Mouse (Mus musculus) cerebellum, adult 18-20 months (tissue): ENCODE data around the gene Fndc4.

Source experiments
- DNase-seq, 2 experiments: peaks; one replicate each; pipeline ENCODE4 v3.0.0; 2021

The Fndc4 gene

DNA sequence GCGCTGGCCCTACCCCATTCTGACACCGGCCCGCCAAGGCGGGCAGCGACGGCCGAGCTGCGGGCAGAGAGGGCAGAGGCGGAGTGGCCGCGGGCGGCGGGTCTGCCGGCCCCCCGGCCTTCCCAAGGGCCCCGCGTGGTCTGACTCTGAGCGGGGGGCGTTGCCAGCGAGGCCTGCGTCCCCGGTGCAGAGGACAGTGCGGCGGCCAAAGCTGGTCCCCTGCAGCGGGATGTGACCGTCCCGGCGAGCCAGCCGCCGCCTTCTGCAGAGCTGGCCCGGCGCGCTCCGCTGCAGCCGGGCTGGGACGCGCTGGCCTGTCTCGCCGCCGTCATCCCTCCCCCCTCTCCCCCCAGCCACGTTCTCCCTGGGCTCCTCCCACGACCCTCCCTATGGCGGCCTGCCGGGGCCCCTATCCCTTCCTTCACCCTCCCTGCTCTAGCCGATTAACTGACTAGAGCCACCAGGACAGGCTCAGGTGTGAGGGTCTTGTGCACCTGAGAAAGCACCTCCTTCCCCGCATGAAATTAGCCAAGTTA, at the start of gene Fndc4:
Gene Fndc4 (minus strand): TSS at position 475 of the 536 bp plus-strand sequence.
- peak; percentile 76 for DNase-seq

DNA sequence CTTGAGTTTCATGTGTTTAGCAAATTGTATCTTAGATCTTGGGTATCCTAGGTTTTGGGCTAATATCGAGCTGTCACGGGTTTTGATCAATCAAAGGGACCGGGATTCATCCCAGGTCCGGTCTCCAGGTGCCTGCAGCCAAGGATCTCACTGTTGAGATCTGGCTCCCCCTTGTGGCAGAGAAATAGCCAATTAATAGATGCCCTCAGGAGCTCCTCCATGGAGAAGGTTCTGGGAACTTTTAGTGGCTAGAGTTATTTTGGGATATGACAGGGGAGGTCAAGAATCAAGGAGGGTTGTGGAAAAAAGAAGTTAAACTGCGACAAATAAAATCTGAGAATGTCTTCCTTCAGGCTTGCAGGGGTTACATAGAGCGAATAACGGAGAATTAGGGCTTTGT, 32.4 kb upstream of the Fndc4 start:
- DNase-seq: peak; percentile 73 to 76

DNA sequence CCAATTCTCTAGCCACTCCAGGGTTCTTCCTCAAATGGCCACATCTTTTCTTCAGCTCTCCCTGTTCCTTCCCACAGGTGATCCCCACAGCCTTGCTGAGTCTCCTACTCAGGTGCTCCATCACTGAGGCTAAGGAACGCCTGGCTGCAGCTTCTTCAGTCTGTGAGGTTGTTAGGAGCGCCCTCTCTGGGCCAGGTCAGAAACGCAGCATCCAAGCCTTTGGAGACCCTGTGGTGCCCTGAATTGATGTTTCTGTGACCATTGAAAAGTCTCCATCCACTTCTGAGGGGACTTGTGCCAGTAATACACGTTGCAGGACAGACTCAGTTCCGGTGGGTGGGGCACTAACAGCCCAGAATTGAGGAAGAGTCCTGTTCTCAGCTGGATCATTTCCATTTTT, 31.0 kb upstream of the Fndc4 start:
- peak; percentile 8 to 14 for DNase-seq

DNA sequence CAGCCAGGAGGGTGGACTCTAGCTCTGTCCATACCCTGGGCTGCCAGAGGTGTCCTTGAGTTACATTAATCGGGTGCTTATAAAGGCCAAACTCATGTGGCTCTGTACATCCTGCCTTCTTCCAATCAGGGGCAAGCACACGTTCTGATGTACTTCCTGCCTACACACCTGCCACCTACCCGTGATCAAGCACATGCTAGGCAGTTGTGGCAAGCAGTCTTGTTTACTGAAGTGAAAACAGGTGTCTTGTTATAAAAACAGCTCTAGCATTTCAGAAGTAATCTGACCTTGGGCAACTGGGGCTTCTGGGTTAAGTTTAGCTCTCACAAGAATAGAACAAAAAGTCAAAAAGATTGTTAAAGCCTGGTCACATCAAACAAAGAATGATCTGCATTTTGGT, 28.2 kb upstream of the Fndc4 start:
- DNase-seq: no peak

DNA sequence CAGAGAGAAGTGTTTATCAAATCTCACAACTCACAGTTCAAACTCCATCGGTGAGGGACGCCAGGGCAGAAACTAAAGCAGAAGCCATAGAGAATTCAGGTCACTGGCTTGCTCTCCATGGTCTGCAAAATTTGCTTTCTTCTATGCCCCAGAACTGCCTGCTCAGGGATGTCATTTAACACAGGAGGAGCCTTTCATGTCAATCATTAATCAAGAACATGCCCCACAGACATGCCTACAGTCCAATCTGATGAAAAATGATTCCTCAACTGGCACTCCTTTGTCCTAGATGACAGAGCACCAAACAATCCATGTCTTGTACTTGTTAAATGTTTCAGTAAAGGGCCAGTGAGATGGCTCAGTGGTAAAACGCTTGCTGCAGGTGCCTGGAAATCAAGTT, 26.9 kb upstream of the Fndc4 start:
- DNase-seq: no peak

DNA sequence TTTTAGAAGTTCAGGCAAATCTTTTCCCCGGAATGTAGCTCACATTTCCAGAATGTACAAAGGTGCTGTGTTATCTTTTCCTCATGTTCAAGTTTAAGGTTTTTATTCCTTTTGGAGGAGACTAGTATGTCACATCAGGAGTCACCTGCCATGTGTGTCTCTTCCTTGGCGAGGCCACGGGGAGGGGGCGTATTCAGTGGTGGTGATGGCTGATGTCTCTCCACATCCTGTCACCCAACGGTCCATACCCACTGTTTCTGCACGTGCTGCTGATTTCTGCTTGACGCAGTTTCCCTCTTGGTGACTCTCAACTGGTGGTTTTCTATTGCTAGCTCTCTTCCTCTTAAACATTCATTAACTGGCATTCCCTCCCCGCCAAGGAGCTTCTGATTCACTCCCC, 16.9 kb upstream of the Fndc4 start:
- no peak for DNase-seq

DNA sequence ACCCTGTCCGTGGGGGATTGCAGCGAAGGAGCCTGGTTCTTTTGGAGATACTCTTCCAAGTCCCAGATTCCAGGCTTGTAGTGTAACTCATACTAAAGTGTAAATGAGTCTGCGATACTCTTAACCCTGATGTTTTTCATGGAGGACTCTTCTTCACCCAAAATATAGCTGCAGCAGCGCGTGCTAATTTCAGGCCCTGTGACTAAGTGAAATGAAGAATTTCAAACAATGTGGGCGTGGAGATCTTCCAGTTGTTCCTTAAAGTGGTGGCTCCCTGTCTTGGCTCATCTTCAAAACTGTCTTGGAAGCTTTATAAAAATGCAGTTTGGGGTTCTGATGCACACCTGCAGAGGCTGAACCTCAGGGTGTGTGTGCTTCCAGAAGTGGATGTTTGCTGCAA, 7.2 kb upstream of the Fndc4 start:
- DNase-seq: no peak

DNA sequence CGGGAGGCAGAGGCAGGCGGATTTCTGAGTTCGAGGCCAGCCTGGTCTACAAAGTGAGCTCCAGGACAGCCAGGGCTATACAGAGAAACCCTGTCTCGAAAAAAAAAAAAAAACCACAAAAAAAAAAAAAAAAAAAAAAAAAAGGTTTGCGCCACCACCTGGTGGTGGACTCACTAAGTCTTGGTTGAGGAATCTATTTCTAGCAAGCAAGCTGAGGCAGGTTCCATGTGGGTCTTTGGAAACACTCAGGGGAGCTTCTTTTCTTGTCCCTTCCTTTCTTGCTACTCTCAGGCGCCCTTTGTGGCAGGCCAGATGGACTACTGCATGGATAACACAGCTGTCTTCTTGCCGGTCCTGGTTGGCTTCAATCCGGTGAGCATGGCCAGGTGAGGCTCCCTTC, 6.0 kb upstream of the Fndc4 start:
- no peak for DNase-seq

DNA sequence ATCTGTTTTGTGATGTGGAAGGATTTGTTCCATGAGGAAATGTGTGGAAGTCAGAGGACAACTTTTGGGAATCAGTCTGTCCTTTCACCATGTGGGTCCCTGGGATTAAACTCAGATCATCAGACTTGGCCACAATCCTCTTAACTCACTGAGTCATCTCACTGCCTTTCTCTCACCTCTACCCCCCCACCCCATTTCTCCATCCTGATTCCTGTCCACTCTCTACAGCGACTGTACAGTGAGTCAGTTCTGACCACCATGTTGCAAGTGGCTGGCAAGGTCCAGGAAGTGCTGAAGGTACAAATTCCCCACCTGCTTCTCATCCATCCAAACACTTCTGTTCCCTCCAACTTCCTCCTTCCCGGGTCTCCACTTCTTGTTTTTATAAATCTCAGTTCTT, 2.6 kb upstream of the Fndc4 start:
- DNase-seq: no peak

DNA sequence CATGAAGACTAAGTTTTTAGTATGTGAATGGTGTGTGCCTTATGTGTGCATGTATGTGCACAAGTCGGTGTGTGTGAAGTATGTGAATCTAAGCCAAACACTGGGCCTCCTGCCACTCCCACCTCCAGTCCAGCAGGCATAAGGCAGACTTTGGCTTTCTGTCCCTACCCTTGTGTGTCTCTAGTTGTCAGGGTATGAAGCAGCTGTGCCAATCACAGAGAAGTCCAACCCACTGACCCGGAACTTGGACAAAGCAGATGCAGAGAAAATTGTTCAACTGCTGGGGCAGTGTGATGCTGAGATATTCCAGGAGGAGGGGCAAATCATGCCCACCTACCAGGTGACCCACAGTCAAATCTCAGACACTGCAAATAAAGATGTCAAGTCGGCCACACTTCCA, 2.1 kb upstream of the Fndc4 start:
- DNase-seq: no peak

DNA sequence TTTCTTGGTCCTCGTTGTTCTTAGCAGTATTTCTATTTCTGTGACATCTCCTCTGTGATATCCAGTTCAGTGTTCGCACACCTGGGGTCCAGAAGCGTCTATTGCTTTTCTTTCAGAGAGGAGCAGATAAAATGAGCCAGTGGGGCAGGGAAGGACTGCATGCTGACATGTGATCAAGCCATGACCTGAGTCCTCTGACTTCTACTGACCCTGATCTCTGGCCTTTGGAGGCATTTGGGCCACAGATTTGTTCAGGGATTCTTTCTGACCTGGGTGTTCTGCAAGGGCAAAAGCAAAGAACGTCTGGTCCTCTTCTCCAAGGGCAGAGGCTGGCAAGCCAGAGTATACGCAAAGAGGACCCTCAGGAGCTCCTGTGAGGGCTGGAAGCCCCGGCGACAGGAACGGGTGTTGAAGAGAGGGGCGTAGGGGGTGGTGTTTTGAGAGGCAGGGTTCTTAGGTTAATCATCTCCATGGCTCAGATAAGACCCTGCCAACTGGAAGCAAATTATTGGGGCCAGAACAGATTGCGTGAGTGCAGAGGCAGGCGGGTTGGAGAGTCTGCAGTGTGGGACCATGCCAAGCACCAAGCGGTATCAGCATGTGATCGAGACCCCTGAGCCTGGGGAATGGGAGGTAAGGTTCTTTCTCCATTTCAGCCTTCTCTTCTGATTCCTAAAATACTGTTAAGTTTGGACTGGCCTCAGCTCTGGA, 1.3 kb upstream of the Fndc4 start, which contains the start of gene Gckr:
Gene Gckr (plus strand): TSS at position 397 of the 711 bp plus-strand sequence.
- no peak for DNase-seq

DNA sequence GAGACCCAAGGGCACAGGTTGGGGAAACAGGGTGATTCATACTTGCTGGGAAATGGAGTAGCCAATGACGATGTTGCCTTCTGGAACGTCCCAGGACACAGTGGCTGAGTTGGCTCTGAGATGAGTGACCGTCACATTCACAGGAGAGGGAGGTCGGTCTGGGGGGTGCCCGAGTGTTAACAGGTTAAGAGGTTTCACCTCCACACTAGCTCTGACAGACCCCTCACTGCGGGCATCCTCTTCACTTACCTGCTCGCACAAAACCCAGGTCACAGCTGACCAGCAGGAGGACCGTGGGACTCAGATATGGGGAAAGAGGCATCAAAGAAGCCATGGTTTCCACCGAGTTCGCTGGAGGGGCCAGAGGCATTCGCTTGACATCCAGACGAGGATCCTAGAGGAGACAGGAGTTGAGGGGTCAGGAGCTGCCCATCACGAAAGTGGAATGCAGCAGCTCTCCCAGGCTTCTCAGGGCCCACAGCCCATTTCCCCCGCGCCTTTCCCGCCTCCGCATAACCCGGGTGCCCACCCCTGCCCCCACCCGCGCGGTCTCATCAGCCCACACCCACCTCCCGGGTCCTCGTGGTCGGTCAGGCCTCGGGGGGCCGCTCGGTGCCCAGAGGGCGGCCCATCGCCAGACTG, 795 bp downstream of the Fndc4 start:
- DNase-seq: peak; percentile 25 to 43

DNA sequence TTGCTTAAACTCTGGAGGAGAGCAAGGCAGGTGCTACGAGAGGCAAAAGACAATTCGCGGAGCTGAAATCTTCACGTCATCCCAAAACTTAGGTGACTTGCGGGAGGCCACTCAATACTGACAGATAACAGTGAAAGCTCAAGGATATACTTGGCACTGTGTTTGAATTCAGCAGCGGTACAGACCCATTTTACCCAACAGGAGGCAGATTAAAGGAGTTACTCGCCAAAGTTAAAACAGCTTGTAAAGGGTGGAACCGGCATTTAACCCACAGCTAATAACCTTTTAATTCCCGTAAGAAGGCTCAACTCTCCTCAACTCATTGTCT, 4.6 kb downstream of the Fndc4 start:
- DNase-seq: no peak

DNA sequence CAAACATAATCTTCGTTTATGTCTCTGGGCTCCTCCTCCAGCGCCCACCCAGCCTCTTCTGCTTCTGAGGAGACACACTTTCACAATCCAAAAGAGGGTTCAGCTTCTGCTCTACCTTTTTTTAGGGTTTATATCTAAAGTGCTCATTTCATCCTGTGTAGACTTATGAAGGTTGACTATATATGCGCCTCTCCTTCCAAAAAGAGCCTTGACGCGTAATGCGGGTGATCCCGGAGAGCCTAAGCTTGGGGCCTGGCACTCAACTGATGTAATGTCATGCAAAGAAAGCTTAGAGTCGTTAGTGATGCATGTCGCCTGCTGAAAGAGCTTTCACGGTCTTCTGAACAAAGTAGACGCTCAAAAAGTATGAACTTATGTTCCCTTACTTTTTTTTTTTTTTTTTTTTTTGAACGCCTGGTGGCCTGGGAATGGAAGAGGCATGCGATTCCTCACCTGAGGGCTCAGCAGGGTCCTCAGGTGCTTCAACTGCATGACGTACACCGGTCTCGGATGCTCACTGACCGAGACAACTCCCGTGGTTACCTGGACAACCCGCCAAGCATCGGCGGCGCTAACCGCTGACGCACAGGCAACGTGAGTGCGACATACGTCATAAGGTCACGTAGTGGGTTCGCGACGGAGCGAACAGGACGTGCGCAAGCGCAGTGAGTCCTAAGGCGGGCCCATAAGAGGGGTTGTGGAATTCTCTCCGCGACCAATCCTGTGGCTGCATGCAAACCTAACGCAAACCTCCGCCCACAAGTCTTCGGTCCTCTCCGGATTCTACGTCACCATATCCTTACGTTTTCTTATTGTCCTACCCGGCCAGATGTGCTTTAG, 5.1 kb downstream of the Fndc4 start, which contains the start of gene Ift172:
Gene Ift172 (minus strand): TSS at position 596 of the 840 bp plus-strand sequence.
- DNase-seq: peak; percentile 96 to 98

DNA sequence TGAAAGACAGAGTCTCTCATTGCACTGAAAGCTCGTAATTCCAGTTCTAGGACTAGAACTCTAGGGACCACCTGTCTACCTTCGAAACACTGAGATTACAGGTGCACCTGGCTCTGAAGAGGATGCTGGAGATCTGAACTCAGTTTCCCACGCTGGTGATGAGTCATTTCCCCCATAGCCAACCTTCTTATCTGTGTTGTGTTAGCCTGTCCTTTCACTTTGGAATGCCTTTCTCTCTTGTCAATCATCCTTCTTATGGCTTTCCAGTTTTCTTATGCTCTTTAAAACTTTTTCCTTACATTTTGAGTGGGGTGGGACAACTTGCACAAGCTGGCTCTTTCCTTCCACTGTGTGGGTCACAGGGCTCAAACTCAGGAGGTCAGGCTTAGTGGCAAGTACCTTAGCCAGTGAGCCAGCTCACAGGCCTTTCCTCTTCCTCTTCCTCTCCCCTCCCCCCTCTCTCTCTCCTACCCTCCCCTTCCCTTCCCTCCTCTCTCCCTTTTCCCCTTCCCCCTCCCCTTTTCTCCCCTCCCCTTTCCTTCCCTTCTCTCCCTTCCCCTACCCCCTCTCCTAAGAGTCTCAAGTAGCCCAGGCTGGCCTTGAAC, 6.2 kb downstream of the Fndc4 start:
- DNase-seq: no peak

DNA sequence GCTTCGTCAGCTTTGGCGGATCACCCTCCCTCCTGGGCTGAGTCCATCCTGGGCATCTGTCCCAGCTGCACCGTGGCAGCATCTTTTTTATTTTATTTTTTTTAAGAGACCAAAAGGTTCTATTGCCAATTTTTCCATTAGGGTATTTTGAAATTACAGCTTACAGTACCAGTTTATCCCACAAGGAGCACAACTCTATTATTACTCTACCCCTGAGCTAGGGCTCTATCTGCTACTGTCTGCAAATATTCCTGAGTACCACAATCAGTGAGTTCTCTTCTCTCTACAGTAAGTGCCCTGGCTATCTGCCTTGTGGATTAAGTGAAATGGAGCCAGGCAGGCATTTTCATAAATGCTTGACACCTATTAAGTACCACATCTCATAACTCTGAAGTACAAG, 7.2 kb downstream of the Fndc4 start:
- DNase-seq: no peak

DNA sequence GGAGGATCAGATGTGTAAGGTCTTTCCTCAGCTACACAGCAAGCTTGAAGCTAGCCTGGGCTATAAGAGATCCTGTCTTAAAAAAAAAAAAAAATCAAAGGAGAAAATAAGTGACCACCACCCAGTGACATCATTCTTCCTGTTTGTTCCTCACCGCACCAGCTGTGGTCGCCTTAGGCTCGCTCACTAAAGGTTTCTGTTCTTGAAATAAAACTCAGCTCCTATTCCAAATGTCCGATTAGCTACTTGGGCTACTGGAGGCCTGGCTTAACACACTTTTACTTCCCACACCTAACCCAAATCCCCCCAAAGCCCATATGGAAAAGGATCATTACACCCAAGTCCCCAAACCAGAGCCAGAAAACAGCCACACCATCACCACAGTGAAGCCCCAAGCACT, 7.7 kb downstream of the Fndc4 start:
- DNase-seq: no peak

DNA sequence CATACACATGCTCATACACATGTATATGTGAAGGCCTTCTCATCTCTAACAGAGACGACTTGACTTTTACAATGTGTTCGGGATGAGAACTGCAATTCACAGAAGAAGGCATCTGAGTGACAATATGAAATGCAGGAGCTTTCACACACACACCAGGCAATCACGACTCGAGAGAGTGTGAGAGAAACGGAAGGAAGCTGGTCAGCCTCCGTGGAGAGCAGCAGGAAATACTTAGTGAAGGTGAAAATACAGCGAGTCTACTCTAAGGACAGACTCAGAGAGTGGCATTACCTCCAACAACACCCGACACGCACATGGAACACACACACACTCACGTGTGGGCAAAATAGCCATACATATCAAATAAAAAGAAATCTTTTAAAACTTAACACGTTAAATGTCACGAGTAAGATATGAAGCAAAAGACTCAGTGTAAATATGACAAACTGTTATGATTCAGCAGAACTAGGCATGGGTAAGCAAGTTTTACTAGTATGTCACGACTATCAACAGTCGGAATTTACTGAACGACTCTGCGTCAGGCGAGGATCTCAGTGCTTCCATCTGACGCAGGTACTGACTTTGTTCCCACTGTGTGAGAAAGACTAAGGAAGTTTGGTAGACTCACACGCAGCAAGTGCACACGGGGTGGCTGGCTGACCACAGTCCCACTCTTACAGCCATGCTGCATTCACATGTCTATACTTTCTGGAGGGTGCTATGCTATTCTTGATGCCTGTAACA, 16.5 kb downstream of the Fndc4 start:
- DNase-seq: no peak

DNA sequence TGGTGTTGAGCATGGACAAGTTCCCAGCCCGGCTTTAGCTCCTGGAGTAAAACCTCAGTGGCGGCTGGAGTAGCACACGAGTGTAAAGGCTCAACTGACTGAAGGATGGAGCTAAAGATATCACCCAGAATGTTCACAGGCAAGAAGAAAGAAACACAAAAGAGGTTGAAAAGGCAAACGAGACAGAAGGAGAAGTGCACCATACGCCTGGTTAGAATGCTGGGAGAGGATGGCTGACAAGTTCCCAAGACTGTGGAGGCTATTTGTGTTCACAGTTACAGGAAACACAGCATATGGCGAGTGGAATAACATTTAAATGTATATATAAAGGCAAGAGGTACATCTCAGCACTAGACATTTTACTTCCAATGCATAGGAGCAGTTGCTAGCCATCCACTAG, 22.9 kb downstream of the Fndc4 start:
- DNase-seq: no peak

DNA sequence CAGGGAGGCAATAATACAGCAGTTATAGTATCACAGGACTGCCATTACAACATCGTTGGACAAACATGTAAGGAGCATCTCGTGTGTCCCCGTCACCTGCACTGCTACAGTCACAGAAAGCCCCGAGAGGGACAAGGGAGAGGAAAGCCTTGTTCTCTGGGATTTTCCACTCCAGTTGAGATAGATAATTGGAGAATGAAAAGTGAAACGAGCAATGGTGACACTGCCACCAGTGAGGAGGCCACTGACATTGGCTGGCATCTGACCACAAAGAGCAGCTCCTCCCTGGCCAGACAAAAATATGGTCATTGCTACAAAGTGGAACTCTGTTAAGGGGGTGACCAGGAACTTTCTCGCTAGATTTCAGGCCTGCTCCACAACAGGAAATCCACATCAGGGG, 28.2 kb downstream of the Fndc4 start:
- DNase-seq: no peak

DNA sequence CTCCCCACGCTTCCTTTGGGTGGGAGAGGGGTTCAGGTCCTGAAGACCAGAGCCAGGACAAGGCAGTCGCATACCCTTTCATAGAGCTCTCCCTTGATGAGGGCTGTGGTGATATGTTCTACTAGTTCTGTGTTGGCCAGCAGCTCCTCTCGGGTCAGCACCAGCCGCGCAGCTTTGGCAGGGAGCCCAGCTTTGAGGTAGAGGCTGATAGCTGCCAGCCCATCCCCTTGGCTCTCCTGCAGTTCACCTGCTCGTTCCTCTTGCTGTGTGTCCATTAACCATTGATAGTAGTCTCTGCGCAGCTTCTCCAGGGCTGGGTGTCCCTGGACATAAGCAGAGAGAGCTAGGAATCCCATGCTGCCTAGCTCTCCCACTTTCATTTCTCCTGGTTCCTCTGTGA, 29.8 kb downstream of the Fndc4 start:
- peak; percentile 38 to 54 for DNase-seq

DNA sequence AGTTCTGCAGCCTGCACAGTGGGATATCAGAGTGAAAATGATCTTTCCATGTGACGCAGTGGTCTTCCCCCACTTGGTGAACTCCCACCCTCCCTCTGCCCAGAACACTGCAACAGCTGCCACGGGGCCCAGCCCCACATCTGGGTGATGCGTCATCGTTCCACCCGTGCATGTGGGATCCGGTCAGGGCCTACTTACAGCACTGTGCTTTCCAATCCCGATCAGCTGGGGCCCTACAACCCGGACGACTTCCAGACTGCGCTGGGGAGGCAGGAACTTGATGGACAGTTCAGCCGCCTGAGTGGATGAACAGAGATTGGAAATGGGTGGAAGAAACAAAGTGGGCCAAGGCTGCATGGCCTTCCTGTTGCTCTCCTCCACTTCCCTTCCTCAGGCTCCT, 38.3 kb downstream of the Fndc4 start:
- DNase-seq: no peak
